Mouse (Mus musculus) cerebellum, postnatal 36 days (tissue): ENCODE data around the gene Fam104a.

Experiments
- DNase-seq, 2 experiments: peaks; one replicate each; pipeline ENCODE4 v3.0.0; 2021 to 2022; ENCODE audit warnings: mixed read lengths in 2 of 2

The Fam104a gene

DNA sequence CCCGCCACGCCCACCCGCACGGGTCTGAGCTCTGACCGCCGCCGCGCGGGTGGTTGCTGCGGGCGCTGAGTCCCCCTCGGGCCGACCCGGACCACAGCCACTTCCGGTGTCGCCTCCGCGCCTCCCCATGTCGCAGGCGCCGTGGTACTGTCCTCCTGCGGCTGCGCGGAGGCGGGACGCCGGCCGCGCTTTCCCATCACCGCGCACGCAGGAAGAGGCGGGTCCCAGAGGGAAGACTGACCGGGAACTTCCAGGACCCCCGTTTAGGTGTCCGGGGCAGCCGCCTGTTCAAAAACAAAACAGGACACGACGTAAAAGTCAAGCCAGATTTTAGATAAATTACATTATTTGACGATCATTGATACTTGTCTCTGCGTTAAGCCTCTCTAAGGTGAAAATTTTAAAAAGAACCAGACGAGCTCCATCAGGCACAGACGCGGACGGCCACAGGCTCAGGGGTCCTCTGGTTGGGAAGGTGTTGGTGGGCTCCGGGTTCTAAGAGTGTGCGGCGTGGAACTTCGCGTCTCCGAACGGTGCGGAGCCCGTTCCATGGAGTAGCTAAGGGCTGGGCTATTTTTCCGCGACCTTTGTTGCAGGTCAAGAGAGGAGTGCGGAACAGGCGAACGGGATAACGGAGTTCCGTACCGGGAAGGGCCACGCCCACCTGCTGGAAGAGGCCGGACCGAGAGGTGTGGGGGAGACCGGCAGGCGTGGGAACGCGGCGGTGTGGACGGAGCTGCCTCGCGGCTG lies at the start of gene Fam104a, which contains the start of gene D11Wsu47e:
Fam104a (minus strand) TSS at position 199 of the 750 bp plus-strand sequence.
D11Wsu47e (plus strand) TSS at position 456 of the 750 bp plus-strand sequence.
- DNase-seq = peak; percentile 94 to 96

DNA sequence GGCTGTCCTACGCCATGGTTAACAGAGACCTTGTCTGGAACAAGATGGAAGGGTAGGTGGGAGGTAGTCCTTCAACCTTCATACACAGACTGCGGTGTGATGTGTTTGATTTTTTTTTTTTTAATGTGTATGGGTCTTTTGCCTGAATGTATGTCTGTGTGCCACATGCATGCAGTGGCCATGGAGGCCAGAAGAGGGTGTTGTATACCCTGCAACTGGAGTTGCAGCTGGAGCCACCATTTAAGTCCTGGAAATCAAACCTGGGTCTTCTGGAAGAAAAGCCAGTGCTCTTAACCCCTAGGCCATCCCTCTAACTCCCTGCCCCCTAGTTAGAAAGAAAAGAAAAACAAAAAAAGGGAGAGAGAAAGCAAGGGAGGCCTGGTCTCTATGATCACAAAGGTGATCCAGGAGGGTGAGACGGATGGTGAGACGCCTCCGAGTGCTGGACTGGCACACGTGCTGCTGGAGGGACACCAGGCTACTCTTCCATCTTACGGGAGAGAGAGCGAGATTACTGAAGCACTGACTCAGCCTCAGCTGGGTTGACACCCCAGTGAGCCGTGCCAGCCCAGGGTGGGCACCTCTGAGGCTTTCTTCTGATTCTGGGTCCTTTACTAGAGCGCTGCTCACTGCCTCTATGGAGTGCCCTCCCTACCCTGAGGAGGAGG lies 48.1 kb upstream of the Fam104a start:
- no peak for DNase-seq

DNA sequence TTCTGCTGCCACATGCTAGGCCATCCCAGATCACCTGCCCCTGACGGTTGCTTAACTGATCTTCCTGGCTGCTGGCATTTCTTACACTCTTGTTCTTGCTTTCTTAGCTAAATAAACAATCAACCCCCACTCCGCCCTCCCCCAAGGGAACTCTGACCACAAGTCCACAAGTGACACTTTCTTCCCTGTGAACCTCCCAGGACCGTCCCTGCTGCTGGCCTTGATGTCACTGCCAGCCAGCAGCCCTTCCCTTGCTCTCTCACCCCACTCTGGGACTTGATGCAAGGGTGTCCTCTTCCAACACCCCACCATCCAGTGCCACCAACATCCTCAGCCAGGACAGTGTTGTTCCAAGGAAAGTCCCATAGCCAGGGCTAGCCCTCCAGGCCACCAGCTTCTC lies 46.9 kb upstream of the Fam104a start:
- no peak for DNase-seq

GRCm38 (mm10) chr11:113729917-113730316 lies 46.0 kb upstream of the Fam104a start:
- no peak for DNase-seq

- DNase-seq = no peak
Measured at GRCm38 (mm10) chr11:113729239-113729638, 45.3 kb upstream of the Fam104a start.

DNA sequence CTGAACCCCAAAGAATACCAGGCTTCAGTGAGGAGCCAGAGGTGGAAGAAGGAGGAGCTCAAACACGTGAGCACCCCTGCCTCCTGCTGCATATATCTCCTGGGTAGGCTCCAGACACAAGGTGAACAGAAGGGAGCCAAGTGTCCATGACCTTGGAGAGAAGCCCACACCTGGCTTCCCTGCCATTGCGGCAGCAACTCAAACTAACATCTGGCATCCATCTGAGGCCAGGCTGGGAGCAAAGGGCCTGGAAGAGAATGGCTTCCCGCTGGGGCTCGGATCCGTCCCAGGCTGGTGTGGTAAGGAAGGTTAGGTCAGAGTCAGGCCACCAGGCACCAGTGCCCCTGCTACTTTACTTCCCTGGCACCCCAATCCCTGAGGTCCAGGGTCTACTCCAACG lies 44.0 kb upstream of the Fam104a start:
- DNase-seq = no peak

- no peak for DNase-seq
Measured at GRCm38 (mm10) chr11:113726994-113727888, 43.3 kb upstream of the Fam104a start.

DNA sequence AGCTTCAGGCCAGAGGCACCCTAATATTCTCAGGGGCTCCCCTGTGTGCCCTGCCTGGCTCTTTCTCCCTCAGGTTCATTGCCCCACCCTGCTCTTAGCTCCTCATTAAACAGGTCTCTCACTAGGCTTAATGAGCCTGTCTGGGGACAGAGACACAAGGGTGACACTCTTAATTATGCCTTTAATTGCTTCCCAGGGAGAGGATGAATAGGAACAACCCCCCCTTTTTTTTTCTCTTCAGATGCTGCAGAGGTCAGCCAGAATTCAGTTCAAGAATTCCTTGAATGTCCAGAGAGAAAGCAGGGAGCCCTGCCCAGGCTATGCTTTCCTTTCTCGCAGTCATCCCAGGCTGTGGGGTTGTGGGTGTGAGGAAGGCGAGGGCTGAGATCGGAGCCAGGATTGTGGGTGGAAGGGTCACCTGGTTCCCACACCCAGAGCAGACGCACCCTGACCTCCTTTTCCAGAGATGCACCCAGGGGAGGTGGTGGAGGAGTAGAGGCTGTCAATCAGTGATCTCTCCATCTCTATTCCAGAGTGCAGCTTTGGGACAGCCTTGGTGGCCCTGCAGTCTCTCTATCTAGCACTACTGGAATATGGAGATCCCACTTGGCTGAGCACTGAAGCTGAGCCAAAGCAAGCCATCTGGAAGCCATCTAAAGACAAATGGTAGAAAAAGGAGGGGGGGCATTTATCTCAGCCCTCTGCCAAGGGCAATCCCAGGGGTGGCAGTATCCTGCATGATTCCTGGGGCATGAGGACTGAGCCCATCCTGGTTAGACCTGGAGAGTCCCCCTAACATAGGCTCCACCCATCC lies 41.5 kb upstream of the Fam104a start:
- DNase-seq = no peak

- peak in 1 of 2 experiments; percentile 37 for DNase-seq
Measured at GRCm38 (mm10) chr11:113722405-113723090, 38.6 kb upstream of the Fam104a start.

DNA sequence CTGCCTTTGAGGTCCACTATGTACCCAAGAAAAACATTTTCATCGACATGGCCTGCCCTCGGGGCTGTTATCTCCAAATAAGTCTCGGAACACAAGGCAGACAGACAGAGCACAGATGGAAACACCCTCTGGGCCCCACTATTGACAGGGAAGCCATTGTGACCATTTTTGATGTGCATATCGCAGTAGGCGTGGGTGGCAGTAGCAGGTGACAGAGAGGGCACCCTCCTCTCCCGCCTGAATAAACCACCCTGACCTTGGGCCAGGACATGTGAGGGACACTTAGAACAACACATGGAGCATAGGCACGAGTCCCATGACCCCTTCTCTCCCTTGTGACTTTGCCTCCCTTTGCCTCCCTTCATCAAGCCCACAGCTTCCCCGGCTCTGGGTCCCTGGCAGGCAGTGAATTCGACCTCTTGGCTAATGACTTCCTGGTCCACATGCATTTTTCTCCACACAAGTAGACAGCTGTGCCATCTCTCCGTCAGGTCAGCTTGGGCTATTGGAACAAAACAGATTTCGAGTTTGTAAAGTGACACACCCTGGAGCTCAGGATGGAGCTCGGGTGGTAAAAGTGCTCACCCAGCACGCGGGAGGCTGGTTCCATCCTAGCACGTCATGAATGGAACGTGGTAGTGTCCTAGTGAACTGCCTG lies 33.9 kb upstream of the Fam104a start:
- DNase-seq = no peak

GRCm38 (mm10) chr11:113716132-113716531 lies 32.2 kb upstream of the Fam104a start:
- no peak for DNase-seq

DNA sequence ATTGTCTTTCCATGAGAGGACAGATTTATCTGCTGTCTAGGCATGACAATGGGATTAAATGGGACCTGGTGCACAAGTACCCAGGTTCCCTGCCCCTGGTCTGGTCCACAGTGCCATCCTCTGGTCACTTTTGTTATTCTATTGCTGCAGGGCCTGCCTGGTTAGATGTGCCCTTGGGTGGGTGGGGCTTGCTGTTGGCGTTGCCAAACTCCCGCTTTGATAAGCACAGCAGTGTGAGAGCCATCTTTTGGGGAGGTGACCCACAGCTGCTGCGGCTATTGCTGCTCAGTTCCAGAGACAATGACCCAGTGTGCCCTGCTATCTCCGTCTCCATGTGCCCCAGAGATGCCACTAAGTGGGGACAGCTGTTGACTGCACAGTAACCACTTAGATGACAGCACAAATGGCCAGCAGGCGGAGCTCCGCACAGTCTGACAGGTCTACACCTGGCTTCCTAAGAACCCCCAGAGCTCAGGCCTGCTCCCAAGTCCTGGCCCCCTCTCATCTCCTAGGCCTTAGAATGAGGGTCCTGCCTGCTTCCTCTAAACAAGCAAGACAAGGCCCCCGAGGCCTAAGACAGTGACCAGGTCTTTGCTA lies 31.2 kb upstream of the Fam104a start:
- DNase-seq = no peak

DNA sequence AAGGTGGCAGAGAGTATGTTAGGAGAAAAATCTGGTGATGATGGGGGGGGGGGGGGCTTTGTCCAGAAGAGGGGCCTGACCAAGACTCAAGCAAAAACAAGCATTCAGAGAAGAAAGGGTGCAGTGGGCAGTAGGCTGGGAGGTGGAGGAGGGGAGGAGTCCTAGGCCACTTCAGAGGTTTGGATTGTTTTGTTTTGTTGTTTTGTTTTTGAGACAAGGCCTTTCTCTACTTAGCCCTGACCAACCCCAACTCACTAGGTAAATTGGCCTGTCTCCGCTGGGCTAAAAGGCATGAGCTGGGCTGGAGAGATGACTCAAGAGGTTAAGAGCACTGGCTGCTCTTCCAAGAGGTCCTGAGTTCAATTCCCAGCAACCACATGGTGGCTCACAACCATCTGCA lies 27.1 kb upstream of the Fam104a start:
- DNase-seq = no peak

GRCm38 (mm10) chr11:113710257-113710777 lies 26.4 kb upstream of the Fam104a start:
- DNase-seq = no peak

- no peak for DNase-seq
Measured at GRCm38 (mm10) chr11:113709731-113710256, 25.8 kb upstream of the Fam104a start, which contains the start of gene Cpsf4l. Gene Cpsf4l (minus strand): TSS chr11:113710017.

- DNase-seq = no peak
Measured at GRCm38 (mm10) chr11:113709272-113709671, 25.3 kb upstream of the Fam104a start.

DNA sequence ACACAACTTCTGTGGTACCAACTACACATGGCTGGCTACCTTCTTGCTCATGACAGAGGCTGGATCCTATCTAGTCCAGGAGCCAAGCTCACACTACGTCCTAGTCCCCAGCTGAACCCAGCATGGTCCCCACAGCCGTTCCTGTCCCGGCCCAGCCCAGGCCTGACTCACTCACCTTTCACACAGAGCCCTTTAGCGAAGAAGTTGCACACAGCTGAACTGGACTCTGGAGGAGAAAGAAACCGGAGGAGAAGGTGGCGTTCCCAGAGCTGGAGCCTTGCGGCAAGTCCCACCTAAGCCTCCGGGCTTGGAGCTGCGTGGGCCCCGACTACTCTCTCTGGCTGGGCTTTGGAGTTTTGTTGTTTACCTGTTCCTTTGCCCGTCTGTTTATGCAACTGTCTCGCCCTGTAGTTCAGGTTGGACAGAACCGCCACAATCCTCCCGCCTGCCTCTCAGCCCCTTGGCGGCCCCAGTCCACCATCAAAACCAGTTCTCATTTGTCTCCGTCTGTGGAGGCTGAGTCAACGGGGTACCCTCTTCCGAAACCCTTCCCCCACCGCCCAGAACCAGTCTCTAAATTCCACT lies 24.8 kb upstream of the Fam104a start:
- DNase-seq = no peak

- DNase-seq = no peak
Measured at GRCm38 (mm10) chr11:113705966-113706652, 22.2 kb upstream of the Fam104a start.

DNA sequence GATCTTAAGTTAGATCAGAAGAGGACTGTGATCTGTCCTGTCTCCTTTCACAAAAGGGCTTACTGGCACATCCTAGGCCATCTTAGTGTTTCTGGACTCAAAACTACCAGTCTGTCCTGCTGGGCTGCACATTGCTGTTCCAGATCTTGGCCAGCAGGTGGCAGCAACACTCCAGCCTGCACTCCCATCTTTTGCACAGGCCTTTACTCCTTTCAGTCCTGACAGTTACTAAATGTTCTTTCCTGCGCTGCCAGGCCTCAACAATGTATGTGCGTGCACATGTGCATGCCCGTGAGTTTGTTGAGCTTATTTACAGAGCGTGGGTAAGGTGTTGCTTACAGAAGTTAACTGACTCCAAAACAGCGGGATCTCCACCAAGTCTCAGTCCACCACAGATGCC lies 19.8 kb upstream of the Fam104a start:
- DNase-seq = peak; percentile 79 to 80
